Mouse (Mus musculus) ES-E14 (cell line): ENCODE measurements around the gene Itga1. TPM values are rescaled to one million over a fixed set of nuclear protein-coding genes. Genes with fewer than 3 reads are reported as not detected.

Experiments
- DNase-seq: peaks from one replicate; pipeline ENCODE4 v3.0.0-alpha.2; 2013; ENCODE audit warnings: low read depth, low spot score
- H3K27ac ChIP-seq: 2 replicates; pipeline ENCODE4 v1.5.1; 2012; ENCODE audit warnings: low read depth, mild to moderate bottlenecking, low read length, moderate library complexity, mixed read lengths; ENCODE audit not compliant: poor library complexity, insufficient read depth, severe bottlenecking
- H3K36me3 ChIP-seq: 2 replicates; pipeline ENCODE4 v1.6.1; 2012; ENCODE audit warnings: mild to moderate bottlenecking, low read length, moderate library complexity, mixed read lengths; ENCODE audit not compliant: control insufficient read depth, poor library complexity, insufficient read depth, severe bottlenecking
- H3K4me1 ChIP-seq, 2 experiments: fragments of 150-350 bp in 1 of 2; sonication (generic) in 1 of 2; 2 replicates each; pipeline ENCODE4 v1.6.1; 2012; ENCODE audit warnings: low read length in 2 of 2, mild to moderate bottlenecking in 1 of 2, mixed read lengths in 1 of 2; ENCODE audit not compliant: control insufficient read depth in 2 of 2, insufficient read depth in 2 of 2, poor library complexity in 1 of 2
- H3K4me3 ChIP-seq, 2 experiments: fragments of 150-350 bp in 1 of 2; sonication (generic) in 1 of 2; 2 replicates each; pipeline ENCODE4 v1.5.1; 2012; ENCODE audit warnings: low read length in 2 of 2, low read depth in 1 of 2, mild to moderate bottlenecking in 1 of 2, mixed read lengths in 1 of 2; ENCODE audit not compliant: insufficient read depth in 1 of 2, poor library complexity in 1 of 2, severe bottlenecking in 1 of 2
- H3K9ac ChIP-seq: 2 replicates; pipeline ENCODE4 v1.6.1; 2012; ENCODE audit warnings: low read depth, mild to moderate bottlenecking, low read length, mixed read lengths; ENCODE audit not compliant: poor library complexity, insufficient read depth, severe bottlenecking
- H3K9me3 ChIP-seq: fragments of 150-350 bp; sonication (generic); 2 replicates; pipeline ENCODE4 v1.6.1; 2012; ENCODE audit warnings: low read depth, mild to moderate bottlenecking, low read length; ENCODE audit not compliant: control insufficient read depth, insufficient read depth
- CHD2 ChIP-seq: IDR thresholded peaks from 2 replicates; pipeline ENCODE4 v1.6.1; 2014; ENCODE audit warnings: mild to moderate bottlenecking, low read depth, low read length, inconsistent platforms
- HCFC1 ChIP-seq: IDR thresholded peaks from 2 replicates; pipeline ENCODE4 v1.6.1; 2012; ENCODE audit warnings: low read length, inconsistent platforms, borderline replicate concordance; ENCODE audit not compliant: insufficient read depth
- MAFK ChIP-seq: IDR thresholded peaks from 2 replicates; pipeline ENCODE4 v1.6.1; 2014; ENCODE audit warnings: mild to moderate bottlenecking, low read depth, low read length, inconsistent platforms; ENCODE audit not compliant: insufficient read depth
- ZC3H11A ChIP-seq: IDR thresholded peaks from 2 replicates; pipeline ENCODE4 v1.6.1; 2012; ENCODE audit warnings: low read depth, mild to moderate bottlenecking, inconsistent platforms, low read length, borderline replicate concordance
- ZNF384 ChIP-seq: IDR thresholded peaks from 2 replicates; pipeline ENCODE4 v1.6.1; 2012; ENCODE audit warnings: low read depth, low read length, inconsistent platforms
- in situ Hi-C, 2 experiments: fragments of 600-800 bp; cut with MboI; formaldehyde crosslinking; loops; one replicate each; pipeline ENCODE4 v1.15.1; 2025; ENCODE audit warnings: low sequenced_read_pairs in 2 of 2, inconsistent platforms in 1 of 2; ENCODE audit not compliant: unreplicated experiment in 2 of 2
- total RNA-seq: library from RNA; depleted of rRNA; stranded (reverse); fragments of 300-350 nt; gene quantifications from 2 replicates; pipeline ENCODE4 v1.2.3, GENCODE M21; 2012

Itga1 gene
- total RNA-seq, 1 experiment = 2.0 TPM

DNA sequence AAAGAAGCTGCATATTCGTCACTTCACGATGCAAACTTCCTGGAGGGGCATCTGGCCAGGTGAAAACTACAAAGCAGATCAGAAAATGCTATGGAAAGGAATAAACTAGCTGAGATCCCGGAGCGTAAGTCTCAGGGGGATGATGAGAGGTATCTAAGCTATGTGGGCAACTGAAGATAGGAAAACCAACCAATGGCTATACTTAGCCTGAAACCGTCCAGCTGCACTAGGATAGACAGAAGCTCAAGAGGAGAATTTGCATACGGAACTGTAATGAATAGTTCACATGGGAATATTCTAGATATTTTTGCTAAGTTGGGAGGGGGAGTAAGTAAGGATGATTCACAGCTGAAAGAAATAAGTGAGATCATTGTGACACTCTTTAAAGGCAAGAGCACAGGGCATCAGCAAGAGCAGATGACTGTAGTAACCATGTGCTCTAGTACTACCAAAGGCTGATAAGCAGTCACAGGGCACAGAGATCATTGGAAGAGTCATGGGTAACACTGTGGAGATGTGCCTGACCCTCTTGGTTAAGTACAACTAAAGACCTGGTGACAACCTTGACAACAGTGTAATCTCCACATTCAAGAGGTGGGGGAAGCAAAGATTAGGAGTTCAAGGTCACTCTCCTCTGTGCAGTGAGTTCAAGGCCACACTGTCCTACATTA is 79.5 kb downstream of the Itga1 start:
- H3K9me3 ChIP-seq = no peaks in the 10 kb centered on the region
- H3K36me3 ChIP-seq = no peaks in the 10 kb centered on the region
- H3K9ac ChIP-seq = no peak overlapping the region
- no peaks in the 10 kb centered on the region for H3K4me1 ChIP-seq
- no peak overlapping the region for H3K27ac ChIP-seq
- TF ChIP-seq MAFK = no peak
- no peak for TF ChIP-seq HCFC1
- no peak for TF ChIP-seq ZNF384
- no peak for TF ChIP-seq ZC3H11A
- TF ChIP-seq CHD2 = no peak
- no peak for DNase-seq
- in situ Hi-C loops = no loop called here
- H3K4me3 ChIP-seq = no peak overlapping the region

DNA sequence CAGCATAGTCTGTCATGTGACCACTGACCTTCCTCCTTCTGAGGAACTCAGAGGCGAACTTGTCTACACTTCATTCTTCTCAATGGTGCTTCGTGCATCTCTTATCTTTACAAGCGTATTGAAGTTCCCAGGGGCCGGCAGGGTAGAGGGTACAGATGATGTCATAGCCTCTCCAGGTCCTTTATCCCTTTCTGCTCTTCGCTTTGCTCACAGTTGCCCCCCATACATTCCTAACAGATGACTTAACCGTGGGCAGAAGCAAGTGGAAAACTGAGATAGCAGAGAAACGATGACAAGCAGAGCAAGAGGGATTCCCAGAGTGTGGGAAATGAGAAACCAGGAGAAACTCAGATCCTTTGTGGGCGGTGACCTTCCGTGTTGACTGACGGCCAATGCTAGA is 80.4 kb downstream of the Itga1 start:
- H3K9ac ChIP-seq = no peak overlapping the region
- no peak for DNase-seq
- TF ChIP-seq HCFC1 (no peak), MAFK (no peak), CHD2 (no peak), ZC3H11A (no peak), ZNF384 (no peak)
- in situ Hi-C loops = no loop called here
- no peaks in the 10 kb centered on the region for H3K4me1 ChIP-seq
- H3K27ac ChIP-seq = no peak overlapping the region
- no peak overlapping the region for H3K4me3 ChIP-seq
- H3K9me3 ChIP-seq = no peaks in the 10 kb centered on the region
- no peaks in the 10 kb centered on the region for H3K36me3 ChIP-seq

DNA sequence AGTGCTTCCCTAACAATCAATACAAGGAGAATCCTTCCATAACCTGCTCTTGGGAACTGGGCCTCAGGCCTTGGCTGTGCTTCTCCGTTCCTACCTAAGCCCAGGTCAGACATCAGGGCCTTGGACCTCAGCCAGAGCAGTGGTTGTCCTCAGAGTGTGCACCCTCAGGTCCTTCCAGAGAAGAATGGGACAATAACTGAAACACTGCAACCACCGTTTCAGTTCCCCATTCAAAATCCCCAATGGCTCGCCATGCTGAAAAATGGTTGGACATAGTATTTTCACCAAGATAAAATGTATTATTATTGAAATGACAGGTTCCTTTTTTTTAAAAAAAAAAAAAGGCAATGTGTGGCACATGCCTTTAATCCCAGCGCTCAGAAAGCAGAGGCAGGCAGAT is 81.0 kb downstream of the Itga1 start:
- no peak for TF ChIP-seq MAFK
- TF ChIP-seq ZNF384 = no peak
- no peak for TF ChIP-seq HCFC1
- no peak for TF ChIP-seq ZC3H11A
- TF ChIP-seq CHD2 = no peak
- Histone ChIP-seq H3K27ac (no peak overlapping the region), H3K9ac (no peak overlapping the region), H3K36me3 (no peaks in the 10 kb centered on the region), H3K9me3 (no peaks in the 10 kb centered on the region), H3K4me3 (no peak overlapping the region), H3K4me1 (no peaks in the 10 kb centered on the region)
- DNase-seq = no peak
- in situ Hi-C loops = no loop called here

DNA sequence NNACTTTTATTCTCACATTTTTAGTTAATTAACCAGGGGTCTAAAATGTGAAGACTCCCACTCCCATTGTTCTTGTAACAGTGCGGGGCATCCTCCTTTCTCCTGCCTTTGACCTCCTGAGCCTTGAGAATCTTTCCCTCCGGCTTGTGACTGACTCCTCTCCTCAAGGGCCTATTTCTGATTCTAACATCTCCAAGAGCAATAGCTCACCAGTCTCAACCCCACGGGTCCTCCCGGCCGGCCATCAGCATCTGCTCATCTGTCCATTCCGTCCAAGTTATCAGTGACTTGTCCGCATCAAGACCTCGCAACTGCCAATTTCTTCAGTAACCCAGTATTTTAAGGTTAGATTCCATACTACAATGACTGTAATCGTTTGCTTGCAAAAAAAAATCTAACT is 84.2 kb downstream of the Itga1 start:
- H3K4me3 ChIP-seq = no peak overlapping the region
- H3K9me3 ChIP-seq = no peaks in the 10 kb centered on the region
- TF ChIP-seq HCFC1 (no peak), CHD2 (no peak), ZNF384 (no peak), MAFK (no peak), ZC3H11A (no peak)
- no peak for DNase-seq
- no peak overlapping the region for H3K9ac ChIP-seq
- no peak overlapping the region for H3K27ac ChIP-seq
- H3K4me1 ChIP-seq = no peaks in the 10 kb centered on the region
- in situ Hi-C loops = no loop called here
- H3K36me3 ChIP-seq = no peaks in the 10 kb centered on the region

DNA sequence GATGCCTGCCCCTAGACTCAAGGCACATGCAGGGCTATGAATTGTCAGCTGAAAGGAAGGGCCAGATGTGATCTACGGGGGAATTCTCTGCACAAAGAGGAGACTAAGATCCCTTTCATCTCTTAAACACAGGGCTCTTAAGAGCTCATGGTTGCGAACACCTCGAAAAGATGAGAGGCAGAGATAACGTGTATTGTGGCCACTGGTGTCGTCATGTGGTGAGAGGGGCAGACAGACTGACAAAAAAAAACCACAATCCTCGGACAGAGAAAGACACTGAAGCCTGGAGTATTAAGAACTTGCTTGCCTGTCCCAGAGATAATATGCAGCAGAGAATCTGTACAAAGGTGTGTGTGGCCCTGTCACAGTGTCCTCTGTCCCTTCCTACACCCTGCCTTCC is 90.2 kb downstream of the Itga1 start:
- H3K9ac ChIP-seq = no peak overlapping the region
- H3K36me3 ChIP-seq = no peaks in the 10 kb centered on the region
- no peak for TF ChIP-seq HCFC1
- no peak for TF ChIP-seq ZNF384
- no peak for TF ChIP-seq CHD2
- TF ChIP-seq ZC3H11A = no peak
- TF ChIP-seq MAFK = no peak
- no peak overlapping the region for H3K4me3 ChIP-seq
- no peak for DNase-seq
- no peak overlapping the region for H3K27ac ChIP-seq
- no peaks in the 10 kb centered on the region for H3K9me3 ChIP-seq
- H3K4me1 ChIP-seq = no peaks in the 10 kb centered on the region
- in situ Hi-C loops = no loop called here
